Mouse (Mus musculus) neural tube, embryonic 14.5 days (tissue): ENCODE data around the gene Ercc5. TPM values are rescaled to one million over a fixed set of nuclear protein-coding genes. Genes with fewer than 3 reads are reported as not detected.

ENCODE experiments used
- ATAC-seq: fragments of 200-750 bp; cut with Nextera tagmentation; 2 replicates; pipeline ENCODE4 v1.8.0; 2017; ENCODE audit warnings: low read depth, mild to moderate bottlenecking, moderate TSS enrichment, moderate library complexity
- H3K27ac ChIP-seq: fragments of 300-500 bp; sonication (generic); 2 replicates; pipeline ENCODE4 v1.5.1; 2014; ENCODE audit warnings: low read depth, mild to moderate bottlenecking, control low read depth, low read length, moderate library complexity, mixed read lengths
- H3K27me3 ChIP-seq: fragments of 300-500 bp; sonication (generic); 2 replicates; pipeline ENCODE4 v1.6.1; 2014; ENCODE audit warnings: low read length; ENCODE audit not compliant: control insufficient read depth, insufficient read depth
- H3K36me3 ChIP-seq: fragments of 300-500 bp; sonication (generic); 2 replicates; pipeline ENCODE4 v1.6.1; 2014; ENCODE audit warnings: low read length, mixed read lengths; ENCODE audit not compliant: control insufficient read depth, insufficient read depth
- H3K4me1 ChIP-seq: fragments of 300-500 bp; sonication (generic); 2 replicates; pipeline ENCODE4 v1.6.1; 2014; ENCODE audit warnings: low read length; ENCODE audit not compliant: control insufficient read depth, insufficient read depth
- H3K4me2 ChIP-seq: fragments of 300-500 bp; sonication (generic); 2 replicates; pipeline ENCODE4 v1.6.1; 2014; ENCODE audit warnings: mild to moderate bottlenecking, low read depth, low read length, control low read depth
- H3K4me3 ChIP-seq: fragments of 300-500 bp; sonication (generic); 2 replicates; pipeline ENCODE4 v1.5.1; 2014; ENCODE audit warnings: low read depth, low read length, control low read depth, mixed read lengths
- H3K9ac ChIP-seq: fragments of 300-500 bp; sonication (generic); replicated peaks from 2 replicates; pipeline ENCODE4 v1.6.1; 2014; ENCODE audit warnings: low read depth, mild to moderate bottlenecking, control low read depth, low read length, mixed read lengths
- H3K9me3 ChIP-seq: fragments of 300-500 bp; sonication (generic); 2 replicates; pipeline ENCODE4 v1.6.1; 2016; ENCODE audit warnings: low read length; ENCODE audit not compliant: control insufficient read depth
- WGBS: fragments of 180-500 bp; shearing (Covaris S2); extraction: QIAGEN DNeasy Blood & Tissue Kit; methylation state at CpG from one replicate; pipeline ENCODE4 v1.1.7; 2014; 5-methylcytosine and 5-hydroxymethylcytosine counted together
- polyA plus RNA-seq: library from polyadenylated mRNA; unstranded; fragments of >200 nt; fragmentation: Nextera tagmentation; extraction: Ambion mirVana; gene quantifications from 2 replicates; pipeline ENCODE4 v1.2.1, GENCODE M21; 2014

The Ercc5 gene
- polyA plus RNA-seq, 1 experiment from 2014 or later, result 29.9 TPM

DNA sequence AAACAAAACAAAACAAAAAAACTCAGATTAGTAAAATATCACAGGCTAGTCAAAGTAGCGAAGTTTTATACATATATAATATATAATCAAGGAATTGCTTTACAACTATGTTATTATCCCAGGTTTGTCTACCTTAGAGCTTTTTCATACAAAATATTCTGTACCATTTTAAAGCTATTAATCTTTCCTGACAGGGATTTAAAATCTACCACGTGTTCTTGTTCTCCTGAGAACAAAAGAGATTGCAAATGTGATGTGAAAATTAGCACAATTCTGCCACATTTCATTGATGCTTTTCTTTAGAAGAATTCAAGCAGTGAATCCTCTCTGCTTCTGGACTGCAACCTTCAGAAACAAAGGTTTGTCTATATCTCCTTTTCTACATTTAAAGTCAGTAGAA is 66.9 kb downstream of the Ercc5 start:
- Histone ChIP-seq H3K4me2 (no peak overlapping the region), H3K9ac (no peak overlapping the region), H3K9me3 (no peaks in the 10 kb centered on the region), H3K4me3 (no peak overlapping the region), H3K27ac (no peak overlapping the region), H3K27me3 (no peaks in the 10 kb centered on the region), H3K4me1 (no peaks in the 10 kb centered on the region), H3K36me3 (no peaks in the 10 kb centered on the region)
- no peak for ATAC-seq
- WGBS, result 51% methylated on average over 2 of the region's 2 CpGs

DNA sequence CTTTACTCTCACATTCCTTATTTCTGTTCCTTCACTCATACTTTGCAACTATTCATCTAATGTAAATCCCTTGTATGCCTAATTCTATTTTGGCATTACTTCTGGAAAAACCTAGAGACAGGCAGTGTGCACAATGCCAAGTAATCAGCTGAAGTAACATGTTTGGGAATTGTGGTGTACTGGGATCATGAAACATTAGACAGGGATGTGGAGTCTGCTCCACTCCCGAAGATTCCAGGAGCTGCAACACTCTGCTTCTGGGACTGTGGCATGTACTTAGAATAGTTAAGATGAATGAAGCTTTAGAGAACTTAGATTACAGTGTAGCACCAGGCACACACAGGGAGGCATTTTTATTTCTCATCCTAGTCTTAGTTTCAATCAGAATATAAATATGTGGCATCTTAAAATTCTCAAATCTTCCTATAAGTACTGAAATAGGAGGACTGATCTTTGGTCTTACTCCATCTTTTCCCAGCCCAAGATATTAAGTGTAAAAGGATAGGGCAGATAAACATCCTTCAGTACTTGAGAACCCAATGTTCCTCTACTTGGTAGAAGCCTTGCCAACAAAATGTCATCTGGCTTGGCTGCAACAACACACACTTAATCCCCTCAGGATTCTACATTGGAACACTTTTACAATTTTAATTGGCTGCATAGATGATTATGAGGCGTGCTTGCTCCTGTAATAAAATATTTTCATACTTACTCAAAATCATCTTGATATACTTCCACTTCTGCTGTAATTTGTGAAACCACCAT is 69.0 kb downstream of the Ercc5 start:
- WGBS, result 67% methylated on average over 2 of the region's 2 CpGs
- H3K4me2 ChIP-seq, result no peak overlapping the region
- no peaks in the 10 kb centered on the region for H3K36me3 ChIP-seq
- H3K27me3 ChIP-seq, result no peaks in the 10 kb centered on the region
- no peaks in the 10 kb centered on the region for H3K9me3 ChIP-seq
- H3K9ac ChIP-seq, result no peak overlapping the region
- no peak overlapping the region for H3K27ac ChIP-seq
- no peaks in the 10 kb centered on the region for H3K4me1 ChIP-seq
- H3K4me3 ChIP-seq, result no peak overlapping the region
- no peak for ATAC-seq

DNA sequence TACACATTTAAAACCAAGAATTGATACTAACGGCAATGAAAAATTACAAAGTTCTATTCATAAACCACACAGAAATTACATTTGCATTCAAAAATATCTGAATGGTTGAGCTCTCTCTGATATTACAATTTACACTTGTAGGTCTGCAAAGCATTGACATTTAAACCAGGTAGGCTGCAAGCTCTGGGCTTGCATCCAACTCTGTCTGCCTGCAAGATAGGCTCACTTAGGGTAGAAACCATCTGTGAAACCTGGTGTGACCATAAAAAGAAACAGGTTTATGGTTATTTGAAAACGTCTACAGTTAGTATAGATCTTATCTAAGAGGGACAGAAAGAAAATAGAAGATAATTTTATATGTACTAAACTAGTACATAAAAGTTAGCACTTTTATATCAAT is 69.6 kb downstream of the Ercc5 start:
- no peaks in the 10 kb centered on the region for H3K36me3 ChIP-seq
- H3K9me3 ChIP-seq, result no peaks in the 10 kb centered on the region
- 78% methylated on average over 2 of the region's 2 CpGs for WGBS

DNA sequence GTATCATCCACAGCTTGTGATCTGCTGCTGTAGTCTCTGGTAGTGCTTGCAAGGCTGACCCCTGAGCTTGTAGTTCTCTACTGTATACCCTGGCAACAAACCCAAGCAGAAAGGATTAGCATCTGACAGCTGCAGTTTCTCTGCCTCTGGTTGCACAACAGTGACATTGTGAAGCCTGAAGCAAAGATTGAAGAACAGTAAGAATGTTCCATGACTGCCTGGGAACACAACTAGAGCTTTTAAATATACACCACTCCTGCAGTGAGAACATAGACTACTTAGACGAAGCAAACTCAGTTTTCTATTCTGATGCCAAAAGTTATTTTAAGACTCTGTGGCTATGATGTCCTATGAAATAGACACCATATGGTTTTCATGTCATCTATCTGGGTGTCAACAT is 71.3 kb downstream of the Ercc5 start, which contains the start of gene Mettl21e:
Gene Mettl21e (minus strand): TSS at position 86 of the 400 bp plus-strand sequence.
- Histone ChIP-seq H3K36me3 (no peaks in the 10 kb centered on the region), H3K4me1 (no peaks in the 10 kb centered on the region), H3K4me3 (no peak within 1 kb of the TSS), H3K9me3 (no peaks in the 10 kb centered on the region), H3K4me2 (no peak within 1 kb of the TSS), H3K27ac (no peak within 1 kb of the TSS), H3K9ac (no peak within 1 kb of the TSS), H3K27me3 (no peaks in the 10 kb centered on the region)
- 80% methylated on average over 1 of the region's 1 CpGs for WGBS
- ATAC-seq, result no peak

More for the DNA sequence above, 69.6 kb downstream of the Ercc5 start:
- Histone ChIP-seq H3K9ac (no peak overlapping the region), H3K4me3 (no peak overlapping the region), H3K4me2 (no peak overlapping the region), H3K27me3 (no peaks in the 10 kb centered on the region), H3K4me1 (no peaks in the 10 kb centered on the region), H3K27ac (no peak overlapping the region)
- no peak for ATAC-seq

DNA sequence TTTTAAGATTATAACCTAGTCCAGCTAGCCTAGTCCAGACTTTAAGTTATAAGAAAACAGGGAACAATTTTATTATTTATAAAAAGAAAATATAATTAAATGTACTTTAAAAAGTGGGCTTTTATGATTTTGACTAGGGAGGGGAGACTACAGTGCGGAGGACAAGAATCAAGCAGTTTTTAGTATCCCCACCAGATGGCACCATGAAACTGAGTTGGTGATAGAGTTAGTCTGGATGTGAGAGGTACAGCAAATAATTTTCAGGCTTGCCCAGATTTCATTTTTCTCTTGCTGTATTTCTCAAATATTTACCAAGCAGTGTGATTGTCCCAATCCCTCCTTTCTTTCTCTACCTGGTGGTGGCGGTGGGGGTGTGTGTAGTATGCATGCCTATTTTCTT is 81.5 kb downstream of the Ercc5 start:
- Histone ChIP-seq H3K9me3 (no peaks in the 10 kb centered on the region), H3K36me3 (no peaks in the 10 kb centered on the region), H3K27ac (no peak overlapping the region), H3K4me3 (no peak overlapping the region), H3K9ac (no peak overlapping the region), H3K27me3 (no peaks in the 10 kb centered on the region), H3K4me1 (no peaks in the 10 kb centered on the region), H3K4me2 (no peak overlapping the region)
- WGBS, result 65% methylated on average over 2 of the region's 2 CpGs
- ATAC-seq, result peak; percentile 79; the same call in 1 of the 2 replicates

Other genes with a start within 250 kb of the Ercc5 start
- 59.2 and 69.0 TPM in 2 replicates for gene Tpp2, start 214.1 kb upstream of the Ercc5 start, polyA plus RNA-seq
- 1.7 and 2.1 TPM in 2 replicates for gene Mettl21c, start 127.7 kb upstream of the Ercc5 start, polyA plus RNA-seq
- gene Gm8251, start 85.8 kb upstream of the Ercc5 start, polyA plus RNA-seq, result 0.04 and 0.08 TPM in 2 replicates
- 40.1 and 45.4 TPM in 2 replicates for gene Tex30, start 45.3 kb upstream of the Ercc5 start, polyA plus RNA-seq
- 25.3 and 30.1 TPM in 2 replicates for gene Kdelc1, start 28.9 kb upstream of the Ercc5 start, polyA plus RNA-seq
- gene Bivm, start 28.8 kb upstream of the Ercc5 start, polyA plus RNA-seq, result 34.8 and 41.5 TPM in 2 replicates
- not detected in 2 replicates for gene Mettl21e, start 71.2 kb downstream of the Ercc5 start, polyA plus RNA-seq